Mouse (Mus musculus): Measurements from ENCODE around the gene Olfr867.

The Olfr867 gene

DNA sequence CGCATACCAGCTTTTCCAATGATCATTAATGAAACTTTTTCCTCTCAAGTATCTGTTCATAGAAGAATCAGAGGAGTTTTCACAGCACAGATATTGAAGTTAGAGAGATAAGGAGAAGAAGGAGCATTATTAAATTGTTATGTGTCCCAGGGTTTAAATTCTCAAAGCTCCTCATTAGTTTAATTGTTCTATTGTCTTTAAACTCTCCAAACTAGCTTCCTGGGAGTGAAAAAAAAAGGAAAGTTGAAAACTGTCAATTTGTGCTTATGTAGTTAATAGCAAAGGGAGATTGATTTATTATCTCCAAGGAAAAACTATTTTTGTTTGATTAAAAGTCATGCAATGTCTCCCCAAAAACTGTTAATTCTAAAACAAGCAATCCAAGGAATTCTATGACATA is at the start of gene Olfr867:
Gene Olfr867 (minus strand): TSS at position 101 of the 400 bp plus-strand sequence.
- DNase-seq (ENCODE audit: low read depth, low spot score) = no peak

DNA sequence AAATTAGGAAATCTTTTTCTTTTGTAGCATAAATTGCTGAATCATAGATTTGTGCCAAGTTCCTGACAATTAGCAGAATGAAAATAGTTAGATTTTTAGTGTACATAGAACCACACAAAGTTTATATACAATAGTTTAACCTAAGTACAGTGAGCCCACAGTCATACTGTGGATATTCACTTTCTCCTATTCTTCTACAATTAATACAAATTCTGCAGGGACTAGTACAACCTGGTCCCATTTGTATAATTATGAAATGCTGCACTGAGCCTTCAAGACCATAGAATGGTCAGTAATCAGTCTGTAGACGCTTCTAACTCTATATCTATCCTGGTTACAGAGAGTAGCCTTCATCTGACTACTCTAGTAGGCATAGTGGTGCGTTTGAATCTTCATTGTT is 41.0 kb upstream of the Olfr867 start, which contains the start of gene Olfr868:
Gene Olfr868 (plus strand): TSS at position 301 of the 400 bp plus-strand sequence.
- no peak for DNase-seq (ENCODE audit: low read depth, low spot score)

DNA sequence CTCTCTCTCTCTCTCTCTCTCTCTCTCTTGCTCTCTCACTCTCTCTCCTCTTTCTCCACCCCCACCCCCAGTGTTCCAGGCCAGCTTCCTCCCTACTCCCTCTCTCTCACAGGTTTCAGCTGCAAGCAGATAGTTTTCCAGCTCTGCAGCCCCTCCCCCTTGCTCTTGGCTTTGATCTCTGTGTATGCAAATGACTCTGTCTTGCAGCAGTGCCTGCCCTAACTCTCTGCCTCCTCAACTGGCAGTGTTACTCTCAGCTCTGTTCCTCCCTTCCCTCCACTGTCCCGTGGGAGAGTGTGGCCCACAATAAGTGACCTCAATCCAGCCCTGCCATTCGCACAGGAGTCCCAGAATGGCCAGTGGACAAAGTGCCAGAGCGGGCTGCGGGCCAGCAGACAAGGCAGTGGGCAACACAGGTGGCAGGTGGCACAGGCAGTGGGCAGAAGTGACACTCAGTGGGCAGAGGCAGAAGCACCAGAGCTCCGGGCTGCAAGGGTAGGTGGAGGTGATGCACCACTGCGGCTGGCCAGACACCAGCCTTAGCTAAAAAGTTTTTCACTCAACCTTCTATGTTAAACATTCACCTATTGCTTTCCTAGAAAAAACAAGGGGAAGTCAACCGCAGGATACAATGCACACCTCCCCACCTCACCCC is 16.3 kb upstream of the Olfr867 start:
- no peak for DNase-seq (ENCODE audit: low read depth, low spot score)

GRCm38 (mm10) chr9:20071291-20071690 is 13.9 kb upstream of the Olfr867 start:
- no peak for DNase-seq (ENCODE audit: low read depth, low spot score)

DNA sequence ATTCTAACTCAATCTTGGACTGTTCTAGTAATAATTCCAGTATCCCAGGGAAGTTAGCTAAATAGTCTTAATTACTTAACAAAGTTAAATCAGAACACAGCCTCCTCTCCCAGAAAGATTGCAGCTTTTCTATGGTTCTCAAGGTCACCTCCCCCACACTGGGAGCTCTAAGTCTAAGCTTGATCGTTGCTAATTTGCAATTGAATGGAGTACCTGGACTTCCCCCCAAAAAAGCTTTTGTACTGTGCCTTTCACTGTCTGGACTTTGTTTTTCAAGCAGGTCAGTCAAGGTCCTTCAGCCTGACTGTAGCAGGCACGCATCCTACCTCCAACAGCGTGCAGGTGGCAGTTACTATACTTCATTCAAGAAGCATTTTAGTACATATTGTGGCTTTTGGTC is 12.9 kb upstream of the Olfr867 start:
- no peak for DNase-seq (ENCODE audit: low read depth, low spot score)

- DNase-seq (ENCODE audit: low read depth, low spot score) = no peak
These were observed 9.4 kb downstream of the Olfr867 start for GRCm38 (mm10) chr9:20047964-20048363.

GRCm38 (mm10) chr9:20027935-20028334 is 29.4 kb downstream of the Olfr867 start, which contains the start of gene Olfr866:
Gene Olfr866 (minus strand): TSS chr9:20028035.
- DNase-seq (ENCODE audit: low read depth, low spot score) = no peak

Measured in 3T3-L1 (cell line).